Mouse (Mus musculus) kidney, postnatal 0 days (tissue): ENCODE measurements around the gene Ndufs4. TPM values are rescaled to one million over a fixed set of nuclear protein-coding genes. Genes with fewer than 3 reads are reported as not detected.

Source experiments
- ATAC-seq: fragments of 200-750 bp; cut with Nextera tagmentation; replicated peaks from 2 replicates; pipeline ENCODE4 v1.8.0; 2017; ENCODE audit warnings: low read depth, moderate number of reproducible peaks, moderate TSS enrichment, moderate library complexity; ENCODE audit not compliant: low FRiP score
- DNase-seq: peaks from one replicate; pipeline ENCODE4 v3.0.0-alpha.2; 2016; ENCODE audit warnings: low spot score
- H3K27ac ChIP-seq: fragments of 300-500 bp; sonication (generic); 2 replicates; pipeline ENCODE4 v1.5.1; 2014; ENCODE audit warnings: mild to moderate bottlenecking
- H3K27me3 ChIP-seq: fragments of 300-500 bp; sonication (generic); 2 replicates; pipeline ENCODE4 v1.6.1; 2014; ENCODE audit warnings: low read length, mixed read lengths; ENCODE audit not compliant: insufficient read depth
- H3K36me3 ChIP-seq: fragments of 300-500 bp; sonication (generic); 2 replicates; pipeline ENCODE4 v1.6.1; 2014; ENCODE audit warnings: low read length, mixed read lengths; ENCODE audit not compliant: insufficient read depth
- H3K4me1 ChIP-seq: fragments of 300-500 bp; sonication (generic); replicated peaks from 2 replicates; pipeline ENCODE4 v1.6.1; 2014; ENCODE audit warnings: antibody characterized with exemption, low read length, mixed read lengths; ENCODE audit not compliant: insufficient read depth
- H3K4me2 ChIP-seq: fragments of 300-500 bp; sonication (generic); 2 replicates; pipeline ENCODE4 v1.6.1; 2014; ENCODE audit warnings: mild to moderate bottlenecking, low read length, moderate library complexity, mixed read lengths
- H3K4me3 ChIP-seq: fragments of 300-500 bp; sonication (generic); replicated peaks from 2 replicates; pipeline ENCODE4 v1.5.1; 2014; ENCODE audit warnings: low read depth, low read length
- H3K9ac ChIP-seq: fragments of 300-500 bp; sonication (generic); 2 replicates; pipeline ENCODE4 v1.6.1; 2014; ENCODE audit warnings: low read depth, low read length
- H3K9me3 ChIP-seq: fragments of 300-500 bp; sonication (generic); replicated peaks from 2 replicates; pipeline ENCODE4 v1.6.1; 2016; ENCODE audit warnings: low read length, inconsistent platforms, mixed read lengths
- CTCF ChIP-seq: IDR thresholded peaks from 2 replicates; pipeline ENCODE4 v1.5.1; 2016; ENCODE audit warnings: antibody characterized with exemption, low read depth, mild to moderate bottlenecking, moderate library complexity
- WGBS: fragments of 180-500 bp; shearing (Covaris S2); extraction: QIAGEN DNeasy Blood & Tissue Kit; methylation state at CpG from one replicate; pipeline ENCODE4 v1.1.7; 2014; 5-methylcytosine and 5-hydroxymethylcytosine counted together
- polyA plus RNA-seq: library from polyadenylated mRNA; unstranded; fragments of >200 nt; fragmentation: Nextera tagmentation; extraction: Ambion mirVana; gene quantifications from 2 replicates; pipeline ENCODE4 v1.2.1, GENCODE M21; 2015

The Ndufs4 gene
- 410 and 441 TPM in 2 replicates for polyA plus RNA-seq

DNA sequence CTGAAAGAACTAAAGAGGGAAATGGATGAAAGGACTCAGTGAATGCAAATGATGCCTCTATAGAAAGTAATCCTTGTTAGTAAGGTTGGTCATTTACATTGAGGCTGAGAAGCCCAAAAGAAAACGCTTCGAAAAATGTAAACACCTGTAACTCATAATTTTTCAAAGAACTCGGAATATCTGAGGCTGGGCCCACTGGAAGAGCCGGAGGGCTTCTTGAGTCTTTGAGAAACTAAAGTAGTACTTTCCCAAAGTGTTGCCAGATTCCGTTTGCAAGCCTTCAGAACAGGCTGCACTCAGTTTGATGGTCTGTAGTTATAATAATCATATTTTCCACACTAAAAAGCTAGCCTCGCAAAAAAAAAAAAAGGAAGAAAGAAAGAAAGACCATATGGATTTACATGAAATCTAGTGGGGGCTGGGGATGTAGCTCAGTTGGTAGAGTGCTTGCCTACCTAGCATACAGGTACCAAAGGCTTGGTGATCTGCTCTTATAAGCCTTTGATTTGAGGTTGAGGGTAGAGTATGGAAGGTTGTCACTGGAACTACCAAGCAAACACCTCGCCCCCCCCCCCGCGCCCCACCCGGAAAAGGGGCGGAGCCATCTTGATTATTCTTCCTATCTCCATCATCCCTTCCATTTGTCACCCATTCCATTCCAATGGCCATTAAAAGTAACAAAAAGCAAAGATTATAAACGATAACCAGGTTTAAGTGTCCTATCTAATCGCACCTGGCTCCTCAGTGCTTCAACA, at the start of gene Ndufs4:
Gene Ndufs4 (minus strand): TSS at position 48 of the 755 bp plus-strand sequence.
- peak within 1 kb of the TSS; percentile 89 for H3K27ac ChIP-seq
- peak within 1 kb of the TSS; percentile 91 for H3K4me3 ChIP-seq
- WGBS = 51% methylated on average over 13 of the region's 13 CpGs
- peak within 1 kb of the TSS; percentile 79 for H3K9ac ChIP-seq
- TF ChIP-seq CTCF = no peak
- H3K4me1 ChIP-seq = no peaks in the 10 kb centered on the region
- H3K36me3 ChIP-seq = no peaks in the 10 kb centered on the region
- H3K4me2 ChIP-seq = peak within 1 kb of the TSS; percentile 67
- H3K9me3 ChIP-seq = no peaks in the 10 kb centered on the region
- DNase-seq = no peak
- no peak for ATAC-seq
- H3K27me3 ChIP-seq = no peaks in the 10 kb centered on the region

GRCm38 (mm10) chr13:114432491-114432890, 44.4 kb upstream of the Ndufs4 start:
- H3K4me2 ChIP-seq = no peak overlapping the region
- no peaks in the 10 kb centered on the region for H3K4me1 ChIP-seq
- H3K4me3 ChIP-seq = no peak overlapping the region
- H3K36me3 ChIP-seq = no peaks in the 10 kb centered on the region
- ATAC-seq (no peak), DNase-seq (no peak)
- no peak overlapping the region for H3K9ac ChIP-seq
- TF ChIP-seq CTCF = no peak
- H3K9me3 ChIP-seq = no peaks in the 10 kb centered on the region
- H3K27me3 ChIP-seq = no peaks in the 10 kb centered on the region
- 76% methylated on average over 5 of the region's 5 CpGs for WGBS
- no peak overlapping the region for H3K27ac ChIP-seq

GRCm38 (mm10) chr13:114425230-114425629, 37.2 kb upstream of the Ndufs4 start:
- ATAC-seq (no peak), DNase-seq (no peak)
- no peak overlapping the region for H3K9ac ChIP-seq
- no peaks in the 10 kb centered on the region for H3K9me3 ChIP-seq
- H3K27me3 ChIP-seq = no peaks in the 10 kb centered on the region
- no peaks in the 10 kb centered on the region for H3K4me1 ChIP-seq
- no peak overlapping the region for H3K4me2 ChIP-seq
- 95% methylated on average over 5 of the region's 5 CpGs for WGBS
- TF ChIP-seq CTCF = no peak
- H3K4me3 ChIP-seq = no peak overlapping the region
- H3K27ac ChIP-seq = no peak overlapping the region
- H3K36me3 ChIP-seq = no peaks in the 10 kb centered on the region

GRCm38 (mm10) chr13:114420235-114420634, 32.2 kb upstream of the Ndufs4 start:
- 79% methylated on average over 8 of the region's 8 CpGs for WGBS
- no peaks in the 10 kb centered on the region for H3K9me3 ChIP-seq
- no peaks in the 10 kb centered on the region for H3K4me1 ChIP-seq
- no peaks in the 10 kb centered on the region for H3K36me3 ChIP-seq
- no peak overlapping the region for H3K9ac ChIP-seq
- ATAC-seq = no peak
- no peaks in the 10 kb centered on the region for H3K27me3 ChIP-seq
- H3K4me2 ChIP-seq = no peak overlapping the region
- TF ChIP-seq CTCF = no peak
- no peak overlapping the region for H3K27ac ChIP-seq
- no peak for DNase-seq
- H3K4me3 ChIP-seq = no peak overlapping the region

DNA sequence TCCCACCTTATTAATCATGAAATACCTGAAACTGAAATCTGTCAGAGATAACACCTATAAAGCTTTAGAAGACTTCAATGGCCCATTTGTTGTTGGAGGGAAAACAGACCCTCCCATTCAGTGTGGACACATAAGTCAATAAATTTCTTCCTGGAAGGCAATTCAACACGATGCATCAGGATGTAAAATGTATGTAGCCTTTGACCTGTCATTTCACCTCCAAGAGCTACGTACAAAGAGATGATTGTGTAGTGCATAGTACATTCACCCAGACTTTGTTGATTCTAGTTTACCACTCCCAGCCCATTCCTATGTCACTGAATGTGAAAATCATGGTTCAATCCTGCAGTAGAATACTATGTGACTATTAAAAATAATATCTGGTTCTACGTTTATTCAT, 31.3 kb upstream of the Ndufs4 start:
- ATAC-seq (no peak), DNase-seq (no peak)
- H3K36me3 ChIP-seq = no peaks in the 10 kb centered on the region
- H3K27me3 ChIP-seq = no peaks in the 10 kb centered on the region
- no peak overlapping the region for H3K4me3 ChIP-seq
- TF ChIP-seq CTCF = no peak
- 57% methylated on average over 3 of the region's 3 CpGs for WGBS
- no peak overlapping the region for H3K9ac ChIP-seq
- no peak overlapping the region for H3K4me2 ChIP-seq
- H3K4me1 ChIP-seq = no peaks in the 10 kb centered on the region
- no peak overlapping the region for H3K27ac ChIP-seq
- H3K9me3 ChIP-seq = no peaks in the 10 kb centered on the region

- no peak overlapping the region for H3K9ac ChIP-seq
- no peak overlapping the region for H3K4me2 ChIP-seq
- no peaks in the 10 kb centered on the region for H3K9me3 ChIP-seq
- no peaks in the 10 kb centered on the region for H3K36me3 ChIP-seq
- no peak overlapping the region for H3K27ac ChIP-seq
- TF ChIP-seq CTCF = no peak
- no peaks in the 10 kb centered on the region for H3K27me3 ChIP-seq
- DNase-seq = no peak
- ATAC-seq = no peak
- no peak overlapping the region for H3K4me3 ChIP-seq
- H3K4me1 ChIP-seq = no peaks in the 10 kb centered on the region
Measured at GRCm38 (mm10) chr13:114412326-114412725, 24.3 kb upstream of the Ndufs4 start.
